Mouse (Mus musculus) layer of hippocampus, postnatal 25 days (tissue): ENCODE data around the gene Osbpl10. TPM values are rescaled to one million over a fixed set of nuclear protein-coding genes. Genes with fewer than 3 reads are reported as not detected.
"Not testable (repeated sequence)": the region's sequence is repeated elsewhere in the genome, so short reads cannot be mapped to it uniquely, and the experiment has no call there.

ENCODE experiments used
- DNase-seq, 2 experiments: peaks; one replicate each; pipeline ENCODE4 v3.0.0; 2022; ENCODE audit warnings: mixed read lengths in 2 of 2, low spot score in 1 of 2; ENCODE audit errors: extremely low spot score in 1 of 2
- total RNA-seq, 2 experiments: library from RNA; stranded (reverse); gene quantifications; 2 replicates each; pipeline ENCODE4 v1.2.3; 2021

Gene Osbpl10
- total RNA-seq, 2 experiments from 2014 or later: 20.0 to 20.9 TPM

- no peak for DNase-seq
Observed at GRCm38 (mm10) chr9:115030581-115030980, 52.2 kb downstream of the Osbpl10 start.

GRCm38 (mm10) chr9:115031046-115031445 lies 52.7 kb downstream of the Osbpl10 start:
- DNase-seq: not testable (repeated sequence)

- no peak for DNase-seq
Observed at GRCm38 (mm10) chr9:115032786-115033185, 54.4 kb downstream of the Osbpl10 start.

- DNase-seq: no peak
Observed at GRCm38 (mm10) chr9:115034271-115034670, 55.9 kb downstream of the Osbpl10 start.

GRCm38 (mm10) chr9:115034788-115035187 lies 56.4 kb downstream of the Osbpl10 start:
- DNase-seq: no peak

GRCm38 (mm10) chr9:115038215-115038614 lies 59.8 kb downstream of the Osbpl10 start:
- DNase-seq: no peak

GRCm38 (mm10) chr9:115038686-115039085 lies 60.3 kb downstream of the Osbpl10 start:
- no peak for DNase-seq

- no peak for DNase-seq
Observed at GRCm38 (mm10) chr9:115039245-115039644, 60.9 kb downstream of the Osbpl10 start.

- no peak for DNase-seq
Observed at GRCm38 (mm10) chr9:115042571-115042970, 64.2 kb downstream of the Osbpl10 start.

GRCm38 (mm10) chr9:115042971-115043706 lies 64.8 kb downstream of the Osbpl10 start:
- DNase-seq: no peak

GRCm38 (mm10) chr9:115043881-115044770 lies 65.8 kb downstream of the Osbpl10 start:
- no peak for DNase-seq

- no peak for DNase-seq
Observed at GRCm38 (mm10) chr9:115045087-115045800, 66.9 kb downstream of the Osbpl10 start.

GRCm38 (mm10) chr9:115046701-115047100 lies 68.3 kb downstream of the Osbpl10 start:
- DNase-seq: no peak

GRCm38 (mm10) chr9:115048340-115048739 lies 70.0 kb downstream of the Osbpl10 start:
- no peak for DNase-seq

- DNase-seq: no peak
Observed at GRCm38 (mm10) chr9:115048861-115049260, 70.5 kb downstream of the Osbpl10 start.

- no peak for DNase-seq
Observed at GRCm38 (mm10) chr9:115049981-115050720, 71.8 kb downstream of the Osbpl10 start.

- no peak for DNase-seq
Observed at GRCm38 (mm10) chr9:115051976-115052375, 73.6 kb downstream of the Osbpl10 start.

- DNase-seq: no peak
Observed at GRCm38 (mm10) chr9:115053779-115054178, 75.4 kb downstream of the Osbpl10 start.

- DNase-seq: no peak
Observed at GRCm38 (mm10) chr9:115055041-115055830, 76.9 kb downstream of the Osbpl10 start.
